Mouse (Mus musculus): ENCODE data around the gene Bean1.

GRCm38 (mm10) chr8:104227048-104227447, 56.8 kb downstream of the Bean1 start:
- TF ChIP-seq CTCF (IDR thresholded peaks at IDR 0.05; ENCODE audit: borderline replicate concordance, insufficient read depth, low read depth, low read length) (no peak), POLR2A (IDR thresholded peaks at IDR 0.05; ENCODE audit: borderline replicate concordance, insufficient read depth, low read length) (no peak)

Measured in cerebellum, adult 2 months (tissue).